In the genomic region with DNA sequence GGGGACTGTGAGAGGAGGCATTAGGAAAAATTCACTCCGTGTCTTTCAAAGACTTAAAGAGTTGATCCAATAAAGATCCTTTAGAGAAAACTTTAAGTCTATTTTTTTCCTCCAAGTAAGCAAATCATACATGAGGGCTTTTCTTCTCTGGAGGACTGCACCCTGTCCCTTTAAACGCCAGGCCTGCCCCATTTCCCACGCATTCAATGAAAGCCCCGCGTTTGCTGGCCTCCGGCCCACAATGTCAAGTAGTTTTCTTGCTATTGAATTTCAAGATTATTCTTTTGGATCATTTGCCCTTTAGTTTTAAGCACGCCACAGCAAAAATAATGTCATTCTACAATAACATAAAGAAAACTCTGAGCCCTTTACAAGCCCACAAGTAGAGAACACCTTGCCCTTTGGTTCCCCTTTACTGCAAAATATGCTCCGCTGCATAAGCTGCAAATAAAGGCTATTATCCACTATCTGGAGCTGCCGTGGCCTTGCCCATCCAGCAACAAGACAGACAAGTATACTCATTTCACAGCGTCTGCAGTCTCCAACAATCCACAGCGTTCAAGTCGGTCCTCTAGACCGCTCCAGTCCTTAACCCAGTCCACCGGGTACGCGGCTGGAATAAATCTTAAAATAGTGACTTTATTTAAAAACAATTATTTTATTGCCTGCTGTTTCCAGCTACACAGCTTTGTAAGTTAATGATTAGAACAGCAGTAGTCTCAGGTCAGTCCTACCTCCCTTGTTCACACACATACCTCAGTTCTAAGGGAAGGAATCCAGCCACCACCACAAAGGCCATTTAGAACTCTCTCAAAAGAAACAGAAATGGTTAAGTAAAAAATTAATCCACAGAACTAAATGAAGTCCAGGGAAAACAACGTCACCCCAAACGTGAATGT, we compare ENCODE assay signal across 8 mouse cellular contexts. TPM values are rescaled to one million over a fixed set of nuclear protein-coding genes. Genes with fewer than 3 reads are reported as not detected.
DNase-seq lines count a peak whose midpoint lies in the region; ATAC-seq and TF ChIP-seq lines count a peak whose summit lies in the region.

No protein-coding gene starts in this region.

- WGBS in intestine, embryonic 15.5 days = 30% methylated on average over 18 of the region's 18 CpGs
- 37% methylated on average over 18 of the region's 18 CpGs for WGBS in lung, postnatal 0 days
- 94% methylated on average over 18 of the region's 18 CpGs for WGBS in thymus, adult 2 months

- ATAC-seq in Patski = peak; percentile 88
- ATAC-seq in intestine, embryonic 15.5 days = peak; percentile 76
- ATAC-seq in lung, postnatal 0 days = no peak
- no peak for ATAC-seq in activated CD4-positive, CD25-positive, alpha-beta regulatory T cell, adult 4 months

- TF ChIP-seq CTCF in Patski (IDR thresholded peaks at IDR 0.05) = no peak
- TF ChIP-seq CTCF in lung, postnatal 0 days (IDR thresholded peaks at IDR 0.05) = no peak
- no peak for TF ChIP-seq CTCF in thymus, adult 2 months (IDR thresholded peaks at IDR 0.05; ENCODE audit: borderline replicate concordance, control insufficient read depth, extremely low read depth, insufficient read depth, low read length, poor library complexity)

- H3K9me3 ChIP-seq in intestine, embryonic 15.5 days = no peaks in the 10 kb centered on the region
- no peaks in the 10 kb centered on the region for H3K9me3 ChIP-seq in lung, postnatal 0 days (ENCODE audit: low read length)

- POLR2A ChIA-PET in Patski (lab: Charles Lee) = no interaction called here

- H3K36me3 ChIP-seq in intestine, embryonic 15.5 days = no peaks in the 10 kb centered on the region
- no peaks in the 10 kb centered on the region for H3K36me3 ChIP-seq in lung, postnatal 0 days (ENCODE audit: insufficient read depth, low read length)
- H3K36me3 ChIP-seq in thymus, adult 2 months (ENCODE audit: control insufficient read depth, insufficient read depth, low read length) = no peaks in the 10 kb centered on the region; the same call in 1 of the 2 replicates

- H3K27me3 ChIP-seq in Patski = no peaks in the 10 kb centered on the region
- H3K27me3 ChIP-seq in intestine, embryonic 15.5 days (replicated peaks) = no peaks in the 10 kb centered on the region
- H3K27me3 ChIP-seq in lung, postnatal 0 days (replicated peaks; ENCODE audit: insufficient read depth, low read length) = no peaks in the 10 kb centered on the region
- H3K27me3 ChIP-seq in thymus, adult 2 months (ENCODE audit: control insufficient read depth, insufficient read depth, low read length) = no peaks in the 10 kb centered on the region

- TF ChIP-seq EP300 in lung, postnatal 0 days (IDR thresholded peaks at IDR 0.05) = no peak

- no peak for TF ChIP-seq POLR2A in thymus, adult 2 months (IDR thresholded peaks at IDR 0.05; ENCODE audit: control insufficient read depth, extremely low read depth, insufficient read depth, low read length, poor library complexity)

- CTCF ChIA-PET in Patski (lab: Charles Lee) = interaction anchor here (1.0 to 1.4 kb wide), 3 partner anchors 12 to 650 kb away, joined by 3 to 4 read pairs (median 3); no protein-coding TSS in a partner anchor

- H3K4me1 ChIP-seq in intestine, embryonic 15.5 days (replicated peaks) = peaks cover 17% of the 10 kb centered on the region; the same call in 1 of the 2 replicates
- no peaks in the 10 kb centered on the region; the same call in 1 of the 2 replicates for H3K4me1 ChIP-seq in lung, postnatal 0 days (ENCODE audit: insufficient read depth, low read depth, low read length)
- no peaks in the 10 kb centered on the region for H3K4me1 ChIP-seq in thymus, adult 2 months (replicated peaks; ENCODE audit: control insufficient read depth, insufficient read depth, low read length)

- in situ Hi-C loops in Patski (cut with MboI; ENCODE audit: low pct_unique_long_range_greater_than_20kb) = loop anchor here (5.0 kb wide), 2 partner anchors 35 to 230 kb away; no protein-coding TSS in a partner anchor

- H3K4me2 ChIP-seq in intestine, embryonic 15.5 days (replicated peaks) = peak overlapping the region; percentile 35
- peak overlapping the region; percentile 22 for H3K4me2 ChIP-seq in lung, postnatal 0 days (replicated peaks; ENCODE audit: low read depth, low read length)

- H3K4me3 ChIP-seq in intestine, embryonic 15.5 days (replicated peaks) = no peak overlapping the region
- no peak overlapping the region for H3K4me3 ChIP-seq in lung, postnatal 0 days (ENCODE audit: low read depth, low read length)
- H3K4me3 ChIP-seq in thymus, adult 2 months (ENCODE audit: control insufficient read depth, insufficient read depth, low read length) = no peak overlapping the region

- no peak for DNase-seq in Patski (ENCODE audit: low read depth, low spot score)
- peak; percentile 31 for DNase-seq in embryo, embryonic 10.5 days (ENCODE audit: low spot score)
- peak; percentile 66 for DNase-seq in lung, postnatal 0 days (ENCODE audit: low spot score)
- no peak for DNase-seq in thymus, adult 2 months
- no peak for DNase-seq in spleen, adult 12 weeks (ENCODE audit: low spot score)
- DNase-seq in spleen, postnatal 36 days (ENCODE audit: low spot score in 2 of 2) = no peak

- peak overlapping the region; percentile 24; the same call in 1 of the 2 replicates for H3K27ac ChIP-seq in intestine, embryonic 15.5 days
- H3K27ac ChIP-seq in lung, postnatal 0 days (ENCODE audit: low read length) = no peak overlapping the region
- no peak overlapping the region for H3K27ac ChIP-seq in thymus, adult 2 months (ENCODE audit: control insufficient read depth, insufficient read depth, low read length)

- H3K9ac ChIP-seq in intestine, embryonic 15.5 days = no peak overlapping the region
- H3K9ac ChIP-seq in lung, postnatal 0 days (replicated peaks; ENCODE audit: low read depth) = no peak overlapping the region

RNA-seq across cellular contexts. Expression of a gene that starts 15.5 kb away (rescaled TPM):
- 37.9 TPM for polyA plus RNA-seq in Patski (2021)
- 35.6 and 38.4 TPM in 2 replicates for polyA plus RNA-seq in intestine, embryonic 15.5 days (2015; fragmentation: Nextera tagmentation; extraction: Ambion mirVana)
- 32.7 and 37.0 TPM in 2 replicates for polyA plus RNA-seq in lung, postnatal 0 days (2015; fragmentation: Nextera tagmentation; extraction: Ambion mirVana)
- 11.6 and 14.7 TPM in 2 replicates for polyA plus RNA-seq in thymus, adult 2 months (2012; rRNA removed)
- 100 to 1,000 TPM; 100 to 106 TPM for polyA plus RNA-seq in activated CD4-positive, CD25-positive, alpha-beta regulatory T cell, adult 4 months (2017; shearing (Covaris generic))

Comparison
In these comparisons a context has a peak if more than half of its experiments do, and no peak if none do; other contexts are left out.
1. ATAC-seq: peak in Patski (single experiment) and intestine, embryonic 15.5 days (single experiment); none in lung, postnatal 0 days (single experiment) and activated CD4-positive, CD25-positive, alpha-beta regulatory T cell, adult 4 months (single experiment).
2. DNase-seq: peak in embryo, embryonic 10.5 days (single experiment) and lung, postnatal 0 days (single experiment); none in Patski (single experiment), thymus, adult 2 months (single experiment), spleen, adult 12 weeks (single experiment) and spleen, postnatal 36 days (0 of 2).